Mouse (Mus musculus) hindbrain, embryonic 10.5 days (tissue): ENCODE results near the gene Smim4. TPM values are rescaled to one million over a fixed set of nuclear protein-coding genes. Genes with fewer than 3 reads are reported as not detected.
A peak's percentile ranks its signal among the peaks of the same experiment; 100 is the strongest.

ENCODE experiments used
- DNase-seq: peaks from one replicate; pipeline ENCODE4 v3.0.0-alpha.2; 2017; ENCODE audit warnings: low spot score
- H3K27ac ChIP-seq: fragments of 300-500 bp; sonication (generic); 2 replicates; pipeline ENCODE4 v1.5.1; 2016; ENCODE audit warnings: mild to moderate bottlenecking, moderate library complexity
- H3K27me3 ChIP-seq: fragments of 300-500 bp; sonication (generic); 2 replicates; pipeline ENCODE4 v1.6.1; 2016; ENCODE audit warnings: mild to moderate bottlenecking; ENCODE audit not compliant: poor library complexity, insufficient read depth, severe bottlenecking
- H3K36me3 ChIP-seq: fragments of 300-500 bp; sonication (generic); 2 replicates; pipeline ENCODE4 v1.6.1; 2016; ENCODE audit warnings: mild to moderate bottlenecking, moderate library complexity
- H3K4me1 ChIP-seq: fragments of 300-500 bp; sonication (generic); replicated peaks from 2 replicates; pipeline ENCODE4 v1.6.1; 2016; ENCODE audit warnings: mild to moderate bottlenecking
- H3K4me3 ChIP-seq: fragments of 300-500 bp; sonication (generic); 2 replicates; pipeline ENCODE4 v1.5.1; 2016; ENCODE audit warnings: mild to moderate bottlenecking, moderate library complexity
- H3K9me3 ChIP-seq: fragments of 300-500 bp; sonication (generic); 2 replicates; pipeline ENCODE4 v1.6.1; 2016; ENCODE audit warnings: mild to moderate bottlenecking, moderate library complexity
- WGBS: fragments of 180-500 bp; shearing (Covaris S2); methylation state at CpG from one replicate; pipeline ENCODE4 v1.1.7; 2016; 5-methylcytosine and 5-hydroxymethylcytosine counted together
- polyA plus RNA-seq: library from polyadenylated mRNA; unstranded; fragments of >200 nt; fragmentation: Nextera tagmentation; extraction: Ambion mirVana; gene quantifications from 2 replicates; pipeline ENCODE4 v1.2.1, GENCODE M21; 2016

Gene Smim4
- polyA plus RNA-seq, 1 experiment from 2014 or later: 74.2 TPM

DNA sequence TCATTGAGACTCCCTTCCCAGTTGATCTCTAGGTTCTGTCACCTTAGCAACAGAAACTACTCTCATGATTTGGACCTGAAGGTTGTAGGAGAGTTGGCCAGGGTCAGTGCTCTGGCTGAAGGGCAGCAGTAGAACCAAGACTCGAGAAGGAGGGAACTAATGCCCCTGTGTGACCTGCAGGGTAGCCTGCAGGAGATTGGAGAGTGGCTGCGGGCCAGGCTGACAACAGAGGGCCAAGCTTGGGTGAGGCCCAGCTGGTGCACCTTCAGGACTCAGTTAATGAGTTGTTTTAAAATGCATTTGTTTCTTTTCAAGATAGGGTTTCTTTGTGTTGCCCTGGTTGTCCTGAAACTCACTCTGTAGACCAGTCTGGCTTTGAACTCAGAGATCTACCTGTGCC is 36.3 kb upstream of the Smim4 start:
- Histone ChIP-seq H3K27ac (peak overlapping the region; percentile 29; the same call in 1 of the 2 replicates), H3K9me3 (no peaks in the 10 kb centered on the region), H3K36me3 (peaks cover 4% of the 10 kb centered on the region), H3K27me3 (no peaks in the 10 kb centered on the region), H3K4me3 (no peak overlapping the region), H3K4me1 (peaks cover 31% of the 10 kb centered on the region)
- DNase-seq: no peak
- 77% methylated on average over 2 of the region's 2 CpGs for WGBS

DNA sequence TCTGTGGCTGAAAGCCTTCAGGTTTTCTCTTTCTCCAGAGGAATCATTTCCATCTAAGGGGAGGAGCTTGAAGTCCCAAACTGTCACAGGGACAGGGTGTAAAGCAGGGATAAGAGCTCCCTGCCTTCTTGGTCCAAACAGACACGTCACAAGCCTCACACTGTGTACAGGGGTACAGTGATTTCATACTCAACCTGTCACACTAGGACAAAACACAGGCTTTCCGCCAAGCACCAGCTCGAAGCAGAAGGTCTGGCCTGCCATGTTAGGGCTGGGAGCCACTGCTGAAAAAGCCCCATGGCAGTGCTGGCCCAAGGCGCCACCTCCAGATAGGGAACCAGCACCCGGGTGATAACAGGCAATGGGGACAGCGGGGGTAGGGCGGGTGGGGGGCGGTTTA is 35.3 kb upstream of the Smim4 start:
- DNase-seq: no peak
- no peaks in the 10 kb centered on the region for H3K36me3 ChIP-seq
- no peaks in the 10 kb centered on the region for H3K27me3 ChIP-seq
- no peak overlapping the region for H3K4me3 ChIP-seq
- H3K27ac ChIP-seq: no peak overlapping the region
- WGBS: 90% methylated on average over 8 of the region's 8 CpGs
- H3K4me1 ChIP-seq: peaks cover 31% of the 10 kb centered on the region
- no peaks in the 10 kb centered on the region for H3K9me3 ChIP-seq

DNA sequence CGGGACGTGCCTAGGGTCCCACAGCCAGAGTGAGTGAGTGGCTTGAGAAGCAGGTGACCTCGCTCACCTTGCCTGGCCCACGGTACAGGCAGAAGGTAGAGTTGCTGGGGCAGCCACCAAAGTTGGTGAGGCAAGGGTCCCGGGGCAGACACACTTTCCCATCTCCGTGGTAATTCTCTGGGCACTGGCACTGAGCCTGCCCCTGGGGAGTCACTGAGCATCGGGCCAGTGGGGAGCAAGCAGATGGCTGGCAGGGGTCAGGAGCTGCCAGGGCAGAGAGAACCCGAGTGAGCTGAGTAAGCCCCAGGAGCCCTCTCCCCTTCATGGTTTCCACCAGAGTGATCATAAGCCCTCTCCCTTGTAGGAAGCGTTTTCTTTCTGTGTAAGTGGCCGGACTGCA is 32.9 kb upstream of the Smim4 start:
- Histone ChIP-seq H3K27ac (no peak overlapping the region), H3K27me3 (no peaks in the 10 kb centered on the region), H3K4me1 (peaks cover 32% of the 10 kb centered on the region), H3K36me3 (no peaks in the 10 kb centered on the region), H3K9me3 (no peaks in the 10 kb centered on the region), H3K4me3 (no peak overlapping the region)
- 78% methylated on average over 10 of the region's 10 CpGs for WGBS
- no peak for DNase-seq

DNA sequence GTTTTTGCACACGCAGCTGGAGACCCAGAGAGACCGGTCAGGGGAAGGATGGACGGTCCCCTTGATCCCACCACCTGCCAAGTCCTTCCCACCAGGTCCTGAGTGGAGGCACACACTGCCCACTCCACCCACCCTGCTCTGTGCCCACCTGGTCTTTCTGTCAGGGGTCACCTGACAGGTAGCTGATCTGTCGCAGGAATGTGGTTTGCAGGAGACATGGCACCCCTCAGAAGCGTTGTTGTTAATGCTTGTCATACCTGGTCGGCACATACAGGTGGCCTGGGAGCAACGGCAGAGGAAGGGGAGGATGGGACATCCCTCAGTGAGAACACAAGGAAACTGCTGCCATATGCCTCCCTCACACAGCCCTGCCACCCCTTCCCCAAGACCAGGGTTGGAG is 32.4 kb upstream of the Smim4 start:
- Histone ChIP-seq H3K4me3 (no peak overlapping the region), H3K27me3 (no peaks in the 10 kb centered on the region), H3K27ac (no peak overlapping the region), H3K4me1 (peaks cover 27% of the 10 kb centered on the region), H3K9me3 (no peaks in the 10 kb centered on the region), H3K36me3 (no peaks in the 10 kb centered on the region)
- 90% methylated on average over 7 of the region's 7 CpGs for WGBS
- no peak for DNase-seq

DNA sequence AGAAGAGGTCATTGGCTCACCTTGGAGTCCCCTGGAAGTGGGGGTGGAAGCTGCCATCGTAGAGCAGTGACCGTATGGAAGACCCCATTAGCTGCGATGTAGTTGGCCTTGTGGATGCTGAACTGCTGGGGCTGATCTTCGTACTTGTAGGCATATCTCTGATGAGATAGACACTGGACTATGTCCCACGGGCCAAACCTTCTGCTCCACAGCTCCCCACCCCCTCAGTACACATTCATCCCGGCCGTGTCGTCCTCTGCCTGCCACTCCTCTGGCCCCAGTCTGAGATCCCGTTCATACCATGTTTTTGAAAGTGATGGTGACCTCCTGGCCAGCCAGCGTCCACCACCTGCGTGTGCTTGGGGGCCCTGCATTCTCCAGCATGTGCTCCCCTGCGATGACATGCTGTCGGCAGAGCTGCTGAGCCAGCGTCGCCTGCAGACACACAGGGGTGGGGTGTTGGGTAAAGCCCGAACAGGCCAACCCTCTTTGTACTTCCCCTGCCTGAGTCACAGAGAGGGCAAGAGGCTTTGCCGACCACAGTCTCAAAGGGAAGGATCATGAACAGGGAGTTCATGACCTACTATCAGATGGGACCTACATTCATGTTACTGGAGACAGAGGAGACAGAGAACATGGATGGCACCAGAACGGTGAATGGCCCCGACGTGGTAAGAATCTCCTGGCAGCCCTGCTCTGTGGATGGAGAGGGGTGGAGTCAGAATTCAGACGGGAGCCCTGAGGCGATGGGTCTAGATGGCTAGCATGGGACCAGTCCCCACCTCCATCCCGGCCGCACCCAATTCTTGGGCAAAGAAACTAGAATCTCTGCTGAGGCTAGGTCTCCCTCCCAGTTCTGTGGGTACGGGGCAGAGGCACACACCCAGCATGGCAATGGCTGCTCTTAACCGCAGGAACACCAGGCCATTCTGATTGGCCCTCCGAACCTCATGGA is 31.7 kb upstream of the Smim4 start:
- Histone ChIP-seq H3K9me3 (no peaks in the 10 kb centered on the region), H3K4me3 (no peak overlapping the region), H3K27me3 (no peaks in the 10 kb centered on the region), H3K36me3 (no peaks in the 10 kb centered on the region), H3K4me1 (peaks cover 21% of the 10 kb centered on the region; the same call in 1 of the 2 replicates), H3K27ac (0 out of 2 replicates have a peak overlapping the region, but pooled peaks have one; percentile 3)
- WGBS: 79% methylated on average over 27 of the region's 27 CpGs
- DNase-seq: no peak

DNA sequence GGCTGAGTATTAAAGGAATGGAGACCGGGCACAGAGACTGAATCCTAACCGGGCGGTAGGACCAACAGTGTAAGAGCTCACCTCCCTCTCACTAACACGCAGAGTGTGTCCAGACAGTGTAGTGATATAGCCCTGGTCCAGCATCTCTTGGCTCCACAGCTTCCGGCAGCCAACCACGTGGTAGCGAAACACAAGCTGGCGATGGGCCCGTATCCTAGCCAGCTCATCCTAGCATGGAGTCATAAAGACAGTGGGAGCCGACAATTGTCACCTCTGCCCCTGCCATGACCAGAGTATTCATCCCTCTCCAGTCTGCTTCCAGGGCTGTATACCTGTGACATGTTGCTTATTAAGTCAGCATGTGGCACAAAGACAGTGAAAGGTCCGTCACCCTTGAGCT is 16.9 kb upstream of the Smim4 start:
- Histone ChIP-seq H3K4me3 (no peak overlapping the region), H3K4me1 (peaks cover 10% of the 10 kb centered on the region; the same call in 1 of the 2 replicates)
- 92% methylated on average over 11 of the region's 11 CpGs for WGBS

DNA sequence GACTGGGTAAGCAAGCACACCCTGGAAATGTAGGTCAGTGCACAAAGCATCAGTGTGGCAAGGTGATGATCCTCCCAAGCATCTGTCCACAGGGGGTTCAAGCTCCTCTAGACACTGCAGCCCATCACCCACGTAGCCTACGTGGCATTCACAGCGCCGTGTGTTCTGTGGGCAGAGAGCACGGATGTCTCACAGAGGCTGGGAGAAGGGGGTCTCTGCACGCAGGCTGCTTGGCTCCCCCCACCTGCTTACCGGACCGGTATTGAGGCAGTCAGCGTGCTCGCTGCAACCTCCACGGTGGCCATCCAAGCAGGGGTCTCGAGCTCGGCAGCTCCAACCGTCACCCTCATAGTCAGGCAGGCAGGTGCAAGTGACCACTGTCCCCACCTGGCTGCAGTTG is 12.3 kb upstream of the Smim4 start:
- peaks cover 8% of the 10 kb centered on the region; the same call in 1 of the 2 replicates for H3K4me1 ChIP-seq
- H3K27ac ChIP-seq: no peak overlapping the region
- 96% methylated on average over 14 of the region's 14 CpGs for WGBS
- H3K27me3 ChIP-seq: no peaks in the 10 kb centered on the region
- H3K9me3 ChIP-seq: 0 out of 2 replicates have a peak, but pooled peaks cover 8% of the 10 kb centered on the region
- no peak for DNase-seq
- H3K4me3 ChIP-seq: no peak overlapping the region
- peaks cover 77% of the 10 kb centered on the region for H3K36me3 ChIP-seq

More for the DNA sequence above, 16.9 kb upstream of the Smim4 start:
- no peaks in the 10 kb centered on the region for H3K27me3 ChIP-seq
- no peak overlapping the region for H3K27ac ChIP-seq
- H3K36me3 ChIP-seq: peaks cover 33% of the 10 kb centered on the region
- 0 out of 2 replicates have a peak, but pooled peaks cover 8% of the 10 kb centered on the region for H3K9me3 ChIP-seq
- no peak for DNase-seq

DNA sequence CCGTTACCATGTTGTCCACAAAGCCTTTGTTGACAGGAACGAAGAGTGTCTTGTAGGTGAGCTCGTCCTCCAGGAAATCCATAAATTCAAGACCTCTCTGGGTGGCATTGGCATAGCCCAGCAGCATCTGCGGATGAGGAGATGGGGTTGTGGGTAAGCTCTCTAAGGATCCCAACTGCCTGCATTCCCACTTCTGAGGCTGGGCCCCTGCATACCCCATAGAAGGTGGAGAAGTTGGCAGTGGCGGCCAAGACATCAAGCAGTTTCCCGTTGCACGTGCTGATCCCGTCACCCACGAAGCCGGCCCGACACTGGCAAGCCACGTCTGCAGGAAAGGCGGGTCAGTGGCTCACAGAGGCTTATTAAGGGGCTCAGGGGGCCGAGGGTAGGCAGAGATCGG is 11.4 kb upstream of the Smim4 start:
- H3K27me3 ChIP-seq: no peaks in the 10 kb centered on the region
- peaks cover 8% of the 10 kb centered on the region; the same call in 1 of the 2 replicates for H3K4me1 ChIP-seq
- 91% methylated on average over 15 of the region's 15 CpGs for WGBS
- H3K27ac ChIP-seq: no peak overlapping the region
- no peak overlapping the region for H3K4me3 ChIP-seq
- peaks cover 86% of the 10 kb centered on the region for H3K36me3 ChIP-seq
- no peak for DNase-seq
- 0 out of 2 replicates have a peak, but pooled peaks cover 8% of the 10 kb centered on the region for H3K9me3 ChIP-seq

DNA sequence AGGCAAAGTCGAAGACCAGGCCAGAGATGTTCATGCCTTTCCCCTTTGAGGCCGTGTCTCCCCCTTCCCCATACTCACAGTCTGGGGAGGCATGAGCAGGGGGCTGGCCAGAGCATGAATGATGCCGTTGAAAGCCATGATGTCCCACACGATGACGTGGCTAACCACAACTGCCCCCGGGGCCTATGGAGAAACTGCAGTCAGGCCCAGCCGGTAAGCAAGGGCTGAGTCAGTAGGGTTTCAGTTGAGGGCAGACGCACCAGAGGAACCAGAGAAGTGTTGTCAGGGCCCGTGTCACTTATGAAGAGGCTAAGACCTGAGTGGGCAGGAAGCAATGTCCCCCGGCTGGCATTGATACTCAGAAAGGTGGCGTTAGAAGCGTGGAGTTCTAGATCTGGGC is 10.9 kb upstream of the Smim4 start:
- H3K36me3 ChIP-seq: peaks cover 91% of the 10 kb centered on the region
- H3K4me3 ChIP-seq: no peak overlapping the region
- no peaks in the 10 kb centered on the region for H3K27me3 ChIP-seq
- WGBS: 96% methylated on average over 12 of the region's 12 CpGs
- H3K9me3 ChIP-seq: 0 out of 2 replicates have a peak, but pooled peaks cover 8% of the 10 kb centered on the region
- no peak overlapping the region for H3K27ac ChIP-seq
- no peak for DNase-seq
- peaks cover 11% of the 10 kb centered on the region for H3K4me1 ChIP-seq

DNA sequence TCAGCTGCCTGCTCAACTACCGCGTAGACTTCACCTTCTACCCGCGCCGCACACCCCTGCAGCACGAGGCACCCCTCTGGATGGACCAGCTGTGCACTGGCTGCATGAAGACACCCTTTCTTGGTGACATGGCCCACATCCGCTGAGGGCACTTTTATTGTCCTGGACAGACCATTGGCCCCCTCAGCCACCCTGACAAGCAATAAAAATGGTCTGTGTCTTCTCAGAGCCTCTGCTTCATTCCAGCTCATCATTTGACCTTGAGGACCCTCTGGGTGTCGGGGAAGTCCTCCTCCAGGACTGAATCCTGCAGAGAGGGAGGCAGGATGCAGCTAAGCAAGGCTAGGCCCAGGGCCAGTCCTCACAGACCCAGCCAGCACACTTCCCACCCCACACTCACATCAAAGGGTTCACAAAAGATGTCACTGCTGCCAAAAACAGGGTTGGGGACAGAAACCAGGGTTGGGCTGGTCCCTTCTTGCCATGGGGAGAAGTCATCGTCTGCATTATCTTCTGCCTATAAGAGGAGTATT is 10.2 kb upstream of the Smim4 start:
- H3K27ac ChIP-seq: no peak overlapping the region
- H3K4me1 ChIP-seq: peaks cover 18% of the 10 kb centered on the region
- DNase-seq: no peak
- no peaks in the 10 kb centered on the region for H3K27me3 ChIP-seq
- H3K9me3 ChIP-seq: 0 out of 2 replicates have a peak, but pooled peaks cover 8% of the 10 kb centered on the region
- 94% methylated on average over 9 of the region's 9 CpGs for WGBS
- H3K4me3 ChIP-seq: no peak overlapping the region
- peaks cover 98% of the 10 kb centered on the region for H3K36me3 ChIP-seq

DNA sequence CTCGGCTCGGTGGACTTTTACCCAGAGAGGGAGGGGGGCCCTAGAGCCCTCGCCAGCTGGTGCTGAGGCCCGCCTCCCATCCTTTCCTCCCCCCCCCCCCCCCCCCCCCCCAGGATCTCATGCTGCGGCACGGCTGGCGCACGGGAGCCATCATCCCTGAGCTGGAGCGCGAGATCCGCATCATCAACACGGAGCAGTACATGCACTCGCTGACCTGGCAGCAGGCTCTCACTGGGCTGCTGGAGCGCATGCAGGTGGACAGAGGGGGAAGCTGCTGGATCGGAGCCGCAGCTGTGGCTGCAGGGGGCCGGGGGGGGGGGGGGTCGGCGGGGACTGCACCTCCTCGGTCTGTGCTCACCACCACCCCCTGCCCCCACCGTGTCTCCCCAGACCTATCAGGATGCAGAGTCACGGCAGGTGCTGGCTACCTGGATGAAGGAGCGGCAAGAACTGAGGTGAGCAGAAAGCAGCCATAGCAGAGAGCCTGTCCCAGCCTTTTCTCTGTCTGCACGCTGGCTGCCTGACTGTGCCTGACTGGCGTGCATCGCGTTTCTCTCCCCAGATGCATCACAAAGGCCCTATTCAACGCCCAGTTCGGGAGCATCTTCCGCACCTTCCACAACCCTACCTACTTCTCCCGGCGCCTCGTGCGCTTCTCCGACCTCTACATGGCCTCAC is 9.6 kb upstream of the Smim4 start:
- H3K27me3 ChIP-seq: no peaks in the 10 kb centered on the region
- 90% methylated on average over 33 of the region's 35 CpGs for WGBS
- no peak overlapping the region for H3K4me3 ChIP-seq
- H3K9me3 ChIP-seq: 0 out of 2 replicates have a peak, but pooled peaks cover 8% of the 10 kb centered on the region
- no peak for DNase-seq
- peaks cover 100% of the 10 kb centered on the region for H3K36me3 ChIP-seq
- peak overlapping the region; percentile 29; the same call in 1 of the 2 replicates for H3K27ac ChIP-seq
- H3K4me1 ChIP-seq: peaks cover 24% of the 10 kb centered on the region

DNA sequence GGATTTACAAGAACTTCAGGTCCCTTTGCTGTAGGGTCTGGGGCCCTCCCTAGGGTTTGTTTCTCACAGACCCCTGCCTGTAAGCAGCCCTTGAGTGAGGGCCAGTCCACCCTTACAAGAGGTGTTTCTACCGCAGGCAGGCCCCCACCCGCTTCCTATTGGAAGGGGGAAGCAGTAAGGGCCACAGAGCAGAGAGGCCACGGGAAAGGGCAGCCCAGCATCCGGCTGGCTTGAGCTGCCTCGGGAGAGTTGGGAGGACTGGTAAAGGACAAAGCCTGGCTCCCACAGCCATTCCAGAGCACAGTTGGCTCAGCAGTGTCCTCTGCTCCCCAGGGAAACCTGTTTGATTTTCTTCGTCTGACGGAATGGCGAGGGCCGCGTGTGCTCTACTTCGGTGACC is 9.0 kb upstream of the Smim4 start:
- H3K9me3 ChIP-seq: 0 out of 2 replicates have a peak, but pooled peaks cover 7% of the 10 kb centered on the region
- peaks cover 100% of the 10 kb centered on the region for H3K36me3 ChIP-seq
- no peak for DNase-seq
- no peaks in the 10 kb centered on the region for H3K27me3 ChIP-seq
- H3K27ac ChIP-seq: peak overlapping the region; percentile 50; the same call in 1 of the 2 replicates
- no peak overlapping the region for H3K4me3 ChIP-seq
- WGBS: 74% methylated on average over 11 of the region's 11 CpGs
- peaks cover 29% of the 10 kb centered on the region for H3K4me1 ChIP-seq
